Mouse (Mus musculus) inflammation-experienced regulatory T-cells, adult 6 months (primary cell): ENCODE measurements at regions not wholly inside any gene's neighbourhood (a gene's known extent, or its start where the extent isn't known, plus 50 kb on each side); places are given as distances from the start of the nearest gene placed in this dataset.
"Not testable (repeated sequence)": the region's sequence is repeated elsewhere in the genome, so short reads cannot be mapped to it uniquely, and the experiment has no call there.

Experiments used
- ATAC-seq: one replicate; pipeline ENCODE4 v1.8.0; 2017

DNA sequence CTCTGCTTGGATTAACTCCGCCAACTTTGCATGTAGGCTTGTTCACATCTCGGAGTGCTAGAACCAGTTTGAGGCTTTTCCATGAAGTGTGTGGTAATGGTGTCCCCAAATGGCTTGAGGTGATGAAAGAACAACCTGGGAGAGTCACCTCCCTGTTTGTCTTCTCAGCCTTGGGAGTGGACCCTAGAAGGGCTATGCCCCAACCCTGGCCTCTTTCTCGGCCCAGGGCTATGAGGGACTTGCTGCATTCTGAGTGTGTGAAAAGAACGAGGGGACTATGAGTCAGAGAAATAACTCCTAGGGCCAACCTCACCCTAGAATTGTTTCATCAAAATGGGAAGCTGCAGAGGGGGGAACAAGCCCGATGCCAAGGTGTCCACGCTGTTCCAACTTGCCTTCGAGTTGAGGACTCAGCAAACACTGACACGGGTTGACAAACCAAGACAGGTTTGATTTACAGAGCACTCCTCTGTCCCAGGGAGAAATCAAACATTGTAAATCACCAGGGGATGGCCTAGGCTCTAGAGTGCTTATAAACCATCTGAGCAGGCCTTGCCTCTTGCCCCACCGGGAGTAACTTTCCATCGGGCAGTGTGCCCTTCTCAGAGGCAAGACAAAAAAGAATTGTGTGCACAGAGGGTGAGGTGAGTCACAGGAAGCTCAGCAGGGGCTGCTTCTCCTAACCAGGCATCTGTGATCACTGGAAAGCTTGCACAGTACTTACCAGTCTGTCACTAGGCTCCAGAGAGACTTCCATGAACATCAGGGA, 186.3 kb upstream of the Tmem45b start:
- no peak for ATAC-seq

DNA sequence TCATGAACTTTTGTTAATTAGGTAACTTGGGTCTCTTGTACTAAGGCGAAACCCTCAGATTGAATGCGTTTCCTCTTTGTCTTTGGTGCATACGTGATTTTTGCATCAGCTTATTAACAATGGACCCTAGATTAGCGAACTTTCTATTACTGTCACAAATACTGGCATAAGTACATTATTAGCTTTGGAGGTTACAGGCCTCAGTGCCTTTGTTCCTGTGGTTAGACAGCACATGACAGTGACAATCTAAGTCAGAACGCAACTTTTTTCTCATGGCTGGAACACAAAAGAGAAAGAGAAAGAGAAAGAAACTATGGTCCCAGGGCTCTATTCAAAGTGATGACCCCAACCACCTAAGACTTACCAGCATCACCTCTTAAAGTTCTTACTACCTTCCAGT, 184.8 kb upstream of the Tmem45b start:
- ATAC-seq: no peak

DNA sequence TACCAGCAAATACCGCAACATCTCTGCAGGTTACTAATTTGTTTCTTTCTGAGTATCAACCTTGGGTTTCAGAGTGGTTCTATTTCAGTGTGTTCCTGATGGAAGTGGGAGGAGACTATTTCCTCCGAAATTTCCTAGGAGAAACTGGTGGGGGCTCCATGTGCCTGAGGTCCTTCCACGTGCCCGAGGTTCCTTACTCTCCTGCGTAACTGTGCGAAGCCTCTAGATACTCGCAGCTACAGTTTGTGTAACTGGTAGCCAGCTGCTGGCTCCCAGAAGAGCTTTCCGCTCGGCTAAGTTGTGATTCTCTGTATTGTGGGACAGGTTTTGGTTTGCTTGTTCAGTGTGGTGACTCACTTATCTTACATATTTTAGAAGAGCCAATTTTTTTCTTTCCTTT, 184.3 kb upstream of the Tmem45b start:
- ATAC-seq: no peak

DNA sequence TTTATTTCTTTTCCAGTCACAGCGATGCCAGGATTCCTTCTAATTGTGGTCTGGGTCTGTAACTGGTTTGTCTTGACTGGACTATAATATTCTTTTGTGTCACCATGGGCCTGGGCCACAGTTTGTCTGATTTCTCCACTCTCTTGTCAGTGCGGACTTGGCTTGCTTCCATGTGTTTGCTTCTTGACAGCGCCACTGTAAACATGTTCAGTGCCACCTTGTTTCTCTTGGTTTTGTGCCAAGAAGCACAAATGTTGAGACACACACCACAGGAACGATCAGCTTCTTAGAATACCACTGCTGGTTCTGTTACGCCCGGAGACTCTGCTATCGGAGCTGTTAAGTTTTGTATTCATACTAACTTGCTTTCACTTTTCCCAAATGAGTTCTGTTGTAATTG, 180.9 kb upstream of the Tmem45b start:
- ATAC-seq: no peak

DNA sequence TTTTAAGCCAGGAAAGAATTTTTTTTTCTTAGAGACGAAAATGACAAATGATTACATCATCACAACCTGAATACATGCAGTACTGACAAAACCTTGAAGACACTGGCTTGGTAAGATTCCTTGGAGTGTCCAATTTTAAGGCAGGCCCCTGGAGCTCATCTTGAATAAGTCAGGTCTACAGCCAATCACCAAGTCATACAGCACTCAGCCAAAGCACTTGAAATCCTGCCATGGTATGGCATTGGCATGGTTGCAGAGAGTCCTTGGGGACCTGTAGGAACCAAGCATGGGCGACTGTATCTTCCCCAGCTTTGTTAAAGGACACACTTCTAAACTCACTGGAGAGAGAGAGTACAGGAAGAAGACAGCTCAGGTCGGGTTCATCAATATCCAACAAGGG, 179.8 kb upstream of the Tmem45b start:
- ATAC-seq: no peak

DNA sequence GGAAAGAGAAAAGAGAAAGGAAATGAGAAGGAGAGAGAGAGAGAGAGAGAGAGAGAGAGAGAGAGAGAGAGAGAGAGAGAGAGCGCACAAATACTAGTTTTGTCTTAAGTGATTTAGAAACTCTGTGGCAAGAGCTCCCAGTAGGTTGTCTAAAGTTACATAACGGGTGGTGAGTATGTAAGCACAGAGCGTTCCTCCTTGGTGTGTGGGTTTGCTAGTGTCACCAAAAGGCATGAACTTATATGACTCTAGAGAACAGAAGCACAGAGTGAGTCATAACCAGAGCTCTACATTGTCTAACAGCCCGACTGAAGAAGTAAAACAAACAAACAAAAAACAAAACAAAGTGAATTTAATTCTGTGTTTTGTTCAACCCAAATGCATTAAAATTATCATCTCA, 177.9 kb upstream of the Tmem45b start:
- no peak for ATAC-seq

DNA sequence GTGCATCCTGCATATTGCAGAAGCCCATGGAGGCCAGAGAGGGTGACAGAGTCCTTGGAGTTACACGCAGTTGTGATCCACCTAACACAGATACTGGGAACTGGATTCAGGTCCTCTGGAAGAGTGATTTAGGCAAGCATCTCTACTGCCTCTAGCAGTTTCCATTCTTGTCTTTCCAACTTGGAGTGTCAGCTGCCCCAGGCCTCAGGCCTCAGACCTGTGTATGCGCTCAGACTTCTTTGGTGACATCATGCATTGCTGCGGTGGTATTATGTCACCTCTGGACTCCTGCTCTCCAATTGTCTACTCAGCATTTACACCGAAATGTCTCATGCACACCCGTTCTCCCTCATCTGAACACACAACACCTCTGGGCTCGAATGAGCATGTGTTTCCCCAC, 164.0 kb upstream of the Tmem45b start:
- no peak for ATAC-seq

DNA sequence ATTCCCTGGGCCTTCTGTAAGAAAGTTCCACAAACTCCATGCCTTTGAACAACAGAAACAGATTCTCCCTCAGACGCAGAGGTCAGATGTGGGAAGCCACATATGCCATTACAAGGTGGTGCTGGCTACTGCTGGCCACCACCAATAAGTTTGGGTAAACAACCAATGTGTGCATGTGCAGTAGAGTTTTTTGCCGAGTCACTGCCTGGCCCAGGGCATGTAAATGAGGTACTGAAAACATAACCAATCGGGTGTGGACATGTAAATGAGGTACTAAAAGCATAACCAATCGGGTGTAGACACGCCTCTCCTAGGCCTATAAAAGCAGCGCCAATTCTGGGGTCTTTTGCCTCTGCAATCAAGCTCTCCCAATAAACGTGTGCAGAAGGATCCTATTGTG, 157.3 kb upstream of the Tmem45b start:
- not testable (repeated sequence) for ATAC-seq

DNA sequence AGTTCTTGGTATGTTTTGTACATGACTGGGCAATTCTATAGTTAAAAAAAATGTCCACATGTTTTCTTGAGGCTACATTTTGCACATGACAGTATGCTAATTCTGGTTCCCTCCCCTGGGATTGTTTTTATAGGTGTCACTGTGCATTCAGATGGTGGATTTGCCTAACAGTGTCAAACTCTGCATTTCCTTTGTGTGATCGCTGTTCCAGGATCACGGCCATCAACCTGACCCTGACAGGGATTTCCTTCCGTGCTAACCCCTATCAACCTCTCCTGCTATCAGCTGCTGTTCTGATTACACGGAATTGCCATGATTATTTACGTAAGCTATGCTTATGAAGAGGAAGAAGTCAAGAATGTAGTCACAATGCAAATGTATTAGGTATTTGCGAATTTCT, 155.1 kb upstream of the Tmem45b start:
- no peak for ATAC-seq

DNA sequence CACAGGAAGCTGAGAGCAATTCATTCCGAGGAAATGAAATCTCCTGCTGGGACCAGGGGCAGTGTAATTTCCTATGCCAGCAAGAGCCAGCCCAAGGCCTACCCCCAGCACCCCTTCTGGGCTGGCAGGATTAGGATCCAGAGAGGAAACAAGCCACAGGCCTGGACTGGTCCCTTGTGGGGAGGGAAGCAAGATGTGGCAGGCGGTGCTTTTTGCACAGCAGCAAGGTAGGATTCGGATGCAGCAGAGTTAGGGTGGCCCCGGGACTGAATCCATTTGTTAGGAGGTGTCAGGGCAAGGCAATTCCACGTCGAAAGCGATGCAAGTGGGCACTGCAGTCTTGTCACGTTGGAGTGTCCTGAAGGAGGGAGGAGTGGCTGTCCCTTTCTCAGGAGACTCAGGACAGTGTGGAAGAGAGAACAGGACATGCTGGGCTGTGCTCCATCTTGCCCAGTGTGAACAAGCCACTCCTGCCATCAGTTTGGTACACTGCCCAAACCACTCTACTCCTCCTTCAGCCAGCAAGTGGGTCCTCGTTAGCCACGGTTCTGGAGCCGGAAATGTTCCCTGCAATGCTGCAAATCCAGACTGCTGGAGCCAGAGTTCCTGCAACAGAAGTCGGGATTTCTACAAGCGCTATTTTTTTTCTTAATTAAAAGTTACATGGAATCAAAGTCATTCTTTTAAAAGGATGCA, 150.1 kb upstream of the Tmem45b start:
- ATAC-seq: no peak

DNA sequence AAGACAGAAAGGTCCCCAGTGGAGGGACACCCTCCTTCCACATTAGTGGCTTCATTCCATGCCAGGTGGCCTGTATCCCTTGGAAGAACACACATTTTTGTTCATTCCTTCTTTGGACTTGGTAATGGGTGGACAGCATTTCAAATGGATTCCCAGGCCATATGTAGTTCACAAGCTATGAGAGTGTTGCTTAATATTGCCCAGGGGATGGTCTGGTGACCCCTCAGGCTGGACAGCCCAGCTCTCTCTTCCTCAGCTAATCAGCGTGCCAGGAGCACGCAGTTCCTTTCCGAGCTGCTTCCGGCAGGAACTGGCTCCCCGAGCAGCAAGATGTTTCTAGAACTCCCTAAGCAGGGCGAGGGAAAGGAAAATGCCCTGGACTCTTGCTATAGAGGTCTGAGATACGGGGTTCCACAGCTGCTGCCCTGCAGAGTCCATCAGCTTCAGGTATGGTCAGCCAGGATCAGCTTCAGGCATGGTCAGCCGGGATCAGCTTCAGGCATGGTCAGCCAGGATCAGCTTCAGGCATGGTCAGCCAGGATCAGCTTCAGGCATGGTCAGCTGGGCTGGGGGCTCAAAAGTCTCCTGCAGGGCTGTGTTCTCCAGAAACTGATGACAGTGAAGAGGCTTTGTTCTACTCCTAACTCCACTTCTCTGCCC, 146.9 kb upstream of the Tmem45b start:
- ATAC-seq: no peak

DNA sequence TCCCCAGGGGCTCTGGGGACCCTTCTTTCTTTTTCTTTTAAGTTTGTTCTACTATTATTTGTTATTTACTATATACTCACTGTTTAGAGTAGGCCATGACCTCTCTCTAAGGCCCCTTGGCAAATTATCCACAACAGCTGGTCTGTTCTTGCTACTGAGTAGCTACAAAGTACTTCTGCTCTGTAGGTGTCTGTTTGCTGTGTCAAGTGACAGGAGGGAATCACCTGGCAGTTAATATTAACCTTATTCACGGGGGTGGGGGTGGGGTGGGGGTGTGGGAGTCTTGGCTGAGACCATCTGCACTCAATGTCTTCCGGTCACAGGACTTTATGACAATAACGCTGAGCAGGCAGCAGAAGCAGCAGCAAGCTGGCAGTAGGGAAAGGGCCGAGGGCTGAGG, 146.4 kb upstream of the Tmem45b start:
- ATAC-seq: no peak

DNA sequence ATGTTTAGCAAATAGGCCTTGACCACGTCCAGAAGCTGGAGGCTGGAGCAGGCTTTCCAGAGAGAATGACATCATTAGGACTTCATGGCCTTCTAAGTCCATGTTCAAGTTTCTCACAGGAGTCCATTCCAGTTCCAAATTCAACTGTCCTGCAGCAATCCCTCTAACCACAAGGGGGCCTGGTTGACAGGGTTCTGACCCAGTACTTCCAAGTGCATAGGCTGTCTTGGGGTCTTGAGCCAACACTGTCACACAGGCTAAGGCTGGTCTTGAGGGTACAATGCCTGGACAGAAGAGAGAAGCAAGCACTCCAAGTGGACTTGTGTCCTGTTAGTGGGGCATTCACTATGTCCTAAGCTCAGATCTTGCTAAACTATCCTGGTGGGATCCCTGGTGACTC, 145.9 kb upstream of the Tmem45b start:
- no peak for ATAC-seq

DNA sequence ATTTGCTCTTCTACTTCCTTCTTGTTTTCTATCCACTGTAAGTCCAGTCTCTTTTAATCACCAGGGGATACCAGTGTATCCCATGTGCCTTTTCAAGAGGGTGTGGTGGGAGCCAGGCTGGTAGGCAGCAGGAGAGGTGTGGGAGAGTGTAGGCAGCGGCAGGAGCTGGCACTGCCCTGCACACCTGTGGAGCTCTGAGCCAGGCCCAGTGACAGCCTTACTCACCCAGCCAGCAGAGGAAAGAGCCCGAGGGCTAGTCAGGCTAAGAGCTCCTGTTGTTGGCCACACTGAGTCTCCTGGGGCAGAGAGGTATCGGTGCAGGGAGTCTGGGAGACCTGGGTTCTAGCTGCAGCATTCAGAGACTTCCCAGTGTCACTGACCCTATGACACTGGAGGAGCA, 145.5 kb upstream of the Tmem45b start:
- ATAC-seq: no peak

DNA sequence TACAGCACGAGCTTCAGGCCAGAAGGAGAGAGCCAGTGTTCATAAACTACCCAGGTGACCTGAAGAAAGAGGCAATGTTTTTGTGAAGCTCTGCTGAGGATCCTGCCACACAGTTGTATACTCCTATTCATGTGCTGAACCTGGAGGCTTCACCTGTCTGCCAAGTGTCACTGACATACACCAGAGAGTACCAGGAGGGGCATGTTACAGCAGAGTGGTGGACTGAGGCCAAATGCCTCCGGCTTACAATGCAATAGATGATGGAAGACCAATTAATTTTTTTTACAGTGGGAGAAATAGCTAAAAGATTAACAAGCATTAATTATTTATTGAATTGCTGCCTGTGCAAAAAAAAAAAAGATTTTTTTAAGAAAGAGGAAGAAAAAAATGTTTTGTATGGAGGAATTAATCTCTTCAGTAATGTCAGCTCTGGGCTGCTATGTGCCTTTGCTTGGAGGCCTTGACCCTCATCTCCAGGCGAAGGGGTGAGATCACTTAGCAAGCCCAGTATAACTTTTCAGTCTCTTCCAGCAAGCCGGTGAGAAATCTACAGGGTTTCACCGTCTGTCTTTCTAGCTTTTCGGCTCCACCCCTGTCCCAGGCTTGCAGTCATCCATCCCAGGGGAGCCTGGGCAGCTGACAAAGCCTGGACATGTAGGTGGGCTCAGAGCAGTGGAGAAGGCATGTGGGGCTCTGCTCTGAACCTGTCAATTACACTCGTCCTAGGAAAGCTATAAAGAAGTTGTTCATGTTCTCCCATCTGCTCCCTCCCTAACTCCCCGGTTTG, 144.0 kb upstream of the Tmem45b start:
- no peak for ATAC-seq

DNA sequence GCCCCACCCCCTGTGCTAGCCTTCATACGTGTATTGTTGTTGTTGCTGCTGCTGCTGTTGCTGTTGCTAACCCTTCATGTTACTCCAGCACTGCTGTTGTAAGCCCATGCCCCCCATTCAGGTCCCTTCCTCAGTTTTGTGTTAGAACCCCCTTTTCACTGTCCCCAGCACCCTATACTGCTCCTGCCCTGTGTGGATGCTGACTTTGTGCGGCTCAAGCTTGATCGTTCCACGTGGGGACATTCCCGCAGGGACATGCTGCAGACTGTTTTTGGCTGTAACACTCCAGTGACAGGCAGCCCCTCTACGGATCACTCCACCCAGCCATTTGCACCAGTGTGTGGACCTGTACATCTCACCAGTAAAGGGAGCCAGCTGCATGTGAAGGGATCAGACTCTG, 142.7 kb upstream of the Tmem45b start:
- ATAC-seq: no peak

DNA sequence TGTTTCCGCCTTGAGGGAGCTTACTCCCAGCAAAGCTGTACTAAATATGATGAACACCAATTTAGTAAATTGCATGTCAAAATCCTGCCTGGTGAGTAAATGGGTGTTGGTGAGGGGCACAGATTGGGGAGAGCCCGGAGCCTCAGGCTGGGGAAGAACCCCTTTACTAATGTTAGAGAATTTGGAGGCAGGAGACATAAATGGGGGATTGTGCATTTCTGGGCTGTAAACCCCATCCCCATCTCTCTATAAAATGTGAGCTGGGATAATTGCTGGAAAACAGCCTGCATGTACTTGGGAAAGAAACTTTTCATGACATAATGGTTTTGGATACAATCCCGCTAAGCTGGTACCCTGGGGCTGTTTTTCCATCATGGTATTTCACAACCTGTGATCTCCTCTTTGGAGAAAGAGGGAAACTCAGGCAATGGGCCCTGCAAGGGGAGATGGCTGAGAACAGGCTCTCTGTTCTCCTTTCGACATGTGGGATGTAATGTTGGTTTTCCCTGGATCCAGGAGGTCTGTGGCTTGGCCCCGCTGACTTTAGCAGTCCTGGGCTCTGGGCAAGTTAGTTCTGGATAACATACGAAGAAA, 140.3 kb upstream of the Tmem45b start:
- ATAC-seq: no peak

DNA sequence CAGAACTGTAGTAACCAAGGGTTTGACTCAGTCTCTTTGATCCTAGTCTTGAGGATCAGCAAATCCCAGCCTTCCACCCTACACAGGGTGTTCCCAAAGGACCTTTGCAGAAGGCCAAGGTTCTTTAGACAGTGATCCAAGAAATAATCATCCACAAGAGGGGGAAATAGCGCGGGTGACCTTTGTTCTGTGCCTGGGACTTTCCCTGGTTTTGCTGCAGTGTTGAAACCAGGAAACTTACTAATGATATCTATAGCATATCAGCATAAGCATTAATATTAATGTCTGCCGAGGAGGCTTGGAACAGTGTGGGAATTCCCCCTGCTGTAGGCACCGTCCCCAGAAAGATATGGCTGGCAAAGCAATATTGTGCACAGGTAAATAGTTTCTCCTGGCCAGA, 138.4 kb upstream of the Tmem45b start:
- ATAC-seq: peak; percentile 68

DNA sequence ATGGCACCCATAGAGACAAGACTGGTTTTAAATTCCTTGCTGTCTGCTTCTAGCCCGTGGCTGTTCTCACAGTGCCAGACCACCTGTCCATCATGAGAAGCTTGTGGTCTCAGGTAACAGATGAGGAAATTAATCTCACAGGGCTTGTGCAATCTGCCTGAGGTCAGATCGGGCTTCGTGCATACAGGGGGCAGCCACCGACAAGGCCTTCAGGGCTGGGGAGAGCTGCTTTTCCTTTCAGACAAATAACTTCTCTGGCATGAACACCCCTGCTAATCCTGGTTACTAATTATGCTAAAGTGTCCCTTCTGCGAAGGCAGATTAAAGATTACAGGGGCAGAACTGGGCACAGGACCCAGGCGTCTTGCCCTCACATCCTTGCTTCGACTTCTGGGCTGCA, 130.8 kb upstream of the Tmem45b start:
- no peak for ATAC-seq

DNA sequence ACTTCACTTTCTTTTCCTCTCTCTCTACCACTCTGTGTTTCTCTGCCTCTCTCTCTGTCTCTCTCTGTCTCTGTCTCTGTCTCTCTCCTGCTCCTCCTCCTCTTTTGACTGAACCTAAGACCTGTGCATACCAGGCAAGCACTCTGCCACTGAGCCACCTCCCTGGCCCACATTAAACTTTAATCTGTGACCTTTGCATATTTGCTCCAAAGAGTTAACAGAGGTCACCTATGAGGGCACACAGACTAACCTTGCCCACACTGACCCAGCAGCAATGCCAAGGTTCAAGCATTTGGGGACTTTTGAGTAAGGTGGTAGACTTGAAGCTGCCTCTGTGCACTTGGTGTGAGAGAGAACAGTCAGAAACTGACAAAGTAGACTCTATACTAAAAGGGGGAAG, 123.4 kb upstream of the Tmem45b start:
- ATAC-seq: no peak

DNA sequence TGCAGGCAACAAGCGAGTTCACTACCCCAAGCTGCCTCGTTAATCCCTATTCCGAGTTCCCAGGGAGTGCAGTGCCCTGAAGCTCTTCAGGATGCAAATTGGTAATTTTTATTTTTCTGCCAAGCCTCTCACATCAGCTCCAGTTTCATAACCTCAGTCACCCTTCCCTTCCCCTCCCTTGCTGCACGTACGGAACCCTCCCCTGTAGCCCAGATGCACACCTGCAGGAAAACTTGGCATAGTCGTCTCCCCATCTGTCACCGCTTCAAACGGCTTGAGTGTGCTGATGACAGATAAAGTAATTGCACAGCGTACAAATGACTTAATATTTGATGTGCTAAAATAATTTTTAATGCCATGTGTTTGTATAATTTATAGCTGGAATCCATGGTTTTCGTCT, 119.7 kb upstream of the Tmem45b start:
- ATAC-seq: no peak

DNA sequence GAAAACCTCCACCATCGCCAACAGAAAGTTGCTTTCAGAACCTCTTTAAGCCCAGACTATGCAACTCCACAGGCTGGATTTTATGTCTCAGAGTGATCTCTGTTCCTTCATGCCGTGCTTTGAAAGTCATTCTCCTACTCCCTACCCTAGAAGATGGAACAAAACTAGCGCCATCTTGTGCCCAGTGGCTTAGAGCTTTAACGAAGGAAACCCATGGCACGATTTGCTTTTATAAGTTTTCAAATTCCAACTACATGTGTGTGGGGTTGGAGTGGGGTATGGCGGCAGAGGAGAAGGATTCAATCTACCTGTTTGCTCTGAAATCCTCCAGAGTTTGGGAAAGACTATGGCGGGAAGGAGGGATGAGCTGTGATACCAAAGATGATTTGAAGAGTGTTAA, 118.7 kb upstream of the Tmem45b start:
- no peak for ATAC-seq
